ENCODE assay signal across 8 mouse cellular contexts in genomic region chr17:30658152-30658544, GRCm38 (mm10). TPM values are rescaled to one million over a fixed set of nuclear protein-coding genes. Genes with fewer than 3 reads are reported as not detected.
DNase-seq lines count a peak whose midpoint lies in the region; ATAC-seq and TF ChIP-seq lines count a peak whose summit lies in the region.

No protein-coding gene starts in this region.

- H3K27me3 ChIP-seq in forebrain, embryonic 14.5 days (replicated peaks; ENCODE audit: control insufficient read depth, insufficient read depth, low read length): no peaks in the 10 kb centered on the region
- H3K27me3 ChIP-seq in liver, postnatal 0 days (ENCODE audit: insufficient read depth, low read length): no peaks in the 10 kb centered on the region
- H3K27me3 ChIP-seq in neural tube, embryonic 15.5 days (replicated peaks): no peaks in the 10 kb centered on the region

- no peak for TF ChIP-seq CTCF in liver, postnatal 0 days (IDR thresholded peaks at IDR 0.05; ENCODE audit: low read depth)

- H3K36me3 ChIP-seq in forebrain, embryonic 14.5 days (ENCODE audit: control insufficient read depth, insufficient read depth, low read length): no peaks in the 10 kb centered on the region
- H3K36me3 ChIP-seq in liver, postnatal 0 days (replicated peaks; ENCODE audit: insufficient read depth, low read length): no peaks in the 10 kb centered on the region
- H3K36me3 ChIP-seq in neural tube, embryonic 15.5 days: no peaks in the 10 kb centered on the region

- peak overlapping the region; percentile 16 for H3K4me3 ChIP-seq in forebrain, embryonic 14.5 days (ENCODE audit: low read depth, low read length)
- H3K4me3 ChIP-seq in liver, postnatal 0 days (ENCODE audit: low read depth, low read length): peak overlapping the region; percentile 28
- H3K4me3 ChIP-seq in neural tube, embryonic 15.5 days (replicated peaks): peak overlapping the region; percentile 29

- TF ChIP-seq EP300 in liver, postnatal 0 days (IDR thresholded peaks at IDR 0.05; ENCODE audit: low read depth): no peak

- peak overlapping the region; percentile 17; the same call in 1 of the 2 replicates for H3K9ac ChIP-seq in forebrain, embryonic 14.5 days (ENCODE audit: low read length)
- H3K9ac ChIP-seq in liver, postnatal 0 days (replicated peaks): peak overlapping the region; percentile 31; the same call in 1 of the 2 replicates
- no peak overlapping the region; the same call in 1 of the 2 replicates for H3K9ac ChIP-seq in neural tube, embryonic 15.5 days (replicated peaks)

- 15% methylated on average over 13 of the region's 13 CpGs for WGBS in forebrain, embryonic 14.5 days
- 20% methylated on average over 13 of the region's 13 CpGs for WGBS in liver, postnatal 0 days (ENCODE audit: insufficient replicate concordance)
- 17% methylated on average over 13 of the region's 13 CpGs for WGBS in neural tube, embryonic 15.5 days

- ATAC-seq in forebrain, embryonic 14.5 days: 0 out of 2 replicates have a peak, but pooled peaks have one; percentile 58
- peak; percentile 86 for ATAC-seq in liver, postnatal 0 days
- peak; percentile 65; the same call in 1 of the 2 replicates for ATAC-seq in neural tube, embryonic 15.5 days (ENCODE audit: low FRiP score)

- peak overlapping the region; percentile 44 for H3K4me2 ChIP-seq in forebrain, embryonic 14.5 days (ENCODE audit: low read length)
- peak overlapping the region; percentile 65 for H3K4me2 ChIP-seq in liver, postnatal 0 days (ENCODE audit: low read depth, low read length)
- peak overlapping the region; percentile 46 for H3K4me2 ChIP-seq in neural tube, embryonic 15.5 days

- H3K4me1 ChIP-seq in forebrain, embryonic 14.5 days (ENCODE audit: control insufficient read depth, insufficient read depth, low read length): no peaks in the 10 kb centered on the region
- H3K4me1 ChIP-seq in liver, postnatal 0 days (ENCODE audit: insufficient read depth): peaks cover 3% of the 10 kb centered on the region; the same call in 1 of the 2 replicates
- no peaks in the 10 kb centered on the region for H3K4me1 ChIP-seq in neural tube, embryonic 15.5 days

- no peaks in the 10 kb centered on the region for H3K9me3 ChIP-seq in forebrain, embryonic 14.5 days (replicated peaks; ENCODE audit: control insufficient read depth, low read length)
- no peaks in the 10 kb centered on the region for H3K9me3 ChIP-seq in liver, postnatal 0 days (ENCODE audit: low read length)
- H3K9me3 ChIP-seq in neural tube, embryonic 15.5 days (replicated peaks): no peaks in the 10 kb centered on the region

- DNase-seq in A20 (ENCODE audit: low read depth, low spot score): peak; percentile 80
- peak; percentile 50 for DNase-seq in c-Kit-positive CD71-negative TER-119-negative erythroid progenitor cells, embryonic 14.5 days (ENCODE audit: low read depth)
- peak; percentile 73 for DNase-seq in forebrain, embryonic 14.5 days (ENCODE audit: low spot score)
- peak; percentile 69 for DNase-seq in heart, postnatal 4 days
- peak; percentile 47 to 85 for DNase-seq in layer of hippocampus, adult 18-20 months (ENCODE audit: low spot score in 2 of 2)
- peak; percentile 70 for DNase-seq in liver, postnatal 0 days
- DNase-seq in thymus, postnatal 0 days (ENCODE audit: low spot score): peak; percentile 53

- H3K27ac ChIP-seq in forebrain, embryonic 14.5 days (ENCODE audit: low read depth, low read length): no peak overlapping the region
- peak overlapping the region; percentile 75 for H3K27ac ChIP-seq in liver, postnatal 0 days (ENCODE audit: low read depth)
- no peak overlapping the region for H3K27ac ChIP-seq in neural tube, embryonic 15.5 days (replicated peaks)

RNA-seq across cellular contexts. Expression of gene Glo1, which starts 31.5 kb away (rescaled TPM):
- polyA plus RNA-seq in forebrain, embryonic 14.5 days (2014; fragmentation: Nextera tagmentation; extraction: Ambion mirVana): 210 TPM in 2 replicates
- total RNA-seq in heart, postnatal 4 days (2021): 100 to 1,000 TPM; 135 to 136 TPM
- 100 to 1,000 TPM; 199 to 206 TPM for total RNA-seq in layer of hippocampus, adult 18-20 months (2021)
- 219 and 220 TPM in 2 replicates for polyA plus RNA-seq in liver, postnatal 0 days (2015; fragmentation: Nextera tagmentation; extraction: Ambion mirVana)
- polyA plus RNA-seq in neural tube, embryonic 15.5 days (2015; fragmentation: Nextera tagmentation; extraction: Ambion mirVana): 162 and 168 TPM in 2 replicates
- polyA plus RNA-seq in thymus, postnatal 0 days (2015; fragmentation: Nextera tagmentation; extraction: Ambion mirVana): 200 and 204 TPM in 2 replicates

RNA-seq across cellular contexts. Expression of gene Dnah8, which starts 34.0 kb away (rescaled TPM):
- 1.7 and 1.9 TPM in 2 replicates for polyA plus RNA-seq in forebrain, embryonic 14.5 days (2014; fragmentation: Nextera tagmentation; extraction: Ambion mirVana)
- 1 to 10 TPM; 1.9 to 2.0 TPM for total RNA-seq in heart, postnatal 4 days (2021)
- 1 to 10 TPM; 1.7 to 3.1 TPM for total RNA-seq in layer of hippocampus, adult 18-20 months (2021)
- 0.63 and 0.64 TPM in 2 replicates for polyA plus RNA-seq in liver, postnatal 0 days (2015; fragmentation: Nextera tagmentation; extraction: Ambion mirVana)
- 2.7 and 2.8 TPM in 2 replicates for polyA plus RNA-seq in neural tube, embryonic 15.5 days (2015; fragmentation: Nextera tagmentation; extraction: Ambion mirVana)
- polyA plus RNA-seq in thymus, postnatal 0 days (2015; fragmentation: Nextera tagmentation; extraction: Ambion mirVana): 12.6 and 14.8 TPM in 2 replicates
